Comparison of ENCODE assay signal across 30 mouse cellular contexts in the genomic region with DNA sequence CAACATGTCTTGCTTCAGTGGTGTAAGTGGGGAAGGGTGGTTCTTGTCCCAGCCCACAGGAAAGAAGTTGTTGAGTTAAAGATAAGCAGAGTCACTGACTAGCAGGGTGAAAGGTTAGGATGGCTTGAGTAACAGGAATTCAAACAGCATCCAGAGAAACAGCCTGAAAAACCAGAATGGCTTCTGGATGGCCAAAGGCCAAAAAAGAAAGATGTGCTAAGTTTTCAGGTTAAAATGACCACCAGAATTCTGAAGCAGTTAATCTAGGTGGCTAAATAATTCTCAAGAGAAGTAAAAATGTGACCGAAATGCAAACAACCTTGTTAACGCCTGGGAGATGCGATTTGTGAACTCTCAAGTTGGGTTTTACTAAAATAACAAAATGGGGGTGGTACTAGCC.
DNase-seq lines count a peak whose midpoint lies in the region; ATAC-seq and TF ChIP-seq lines count a peak whose summit lies in the region.
"Had no signal": no experiment of that assay in that cellular context is flagged by ENCODE, and none has a peak within 500 bp of the region (broad histone marks: within the 10 kb centered on the region; RNA-seq: fewer than 3 reads in every experiment).

No protein-coding gene starts in this region.

- H3K36me3 ChIP-seq in kidney, embryonic 15.5 days: no peaks in the 10 kb centered on the region
- no peaks in the 10 kb centered on the region for H3K36me3 ChIP-seq in kidney, postnatal 0 days (ENCODE audit: insufficient read depth, low read length)
- H3K36me3 ChIP-seq: embryonic facial prominence, embryonic 10.5 days; embryonic facial prominence, embryonic 15.5 days; forebrain, embryonic 12.5 days; hindbrain, embryonic 10.5 days; hindbrain, embryonic 15.5 days; liver, embryonic 12.5 days; midbrain, embryonic 12.5 days; neural tube, embryonic 13.5 days had no signal

- H3K27ac ChIP-seq in kidney, embryonic 15.5 days: no peak overlapping the region
- no peak overlapping the region for H3K27ac ChIP-seq in kidney, postnatal 0 days
- H3K27ac ChIP-seq: embryonic facial prominence, embryonic 10.5 days; embryonic facial prominence, embryonic 15.5 days; forebrain, embryonic 12.5 days; hindbrain, embryonic 10.5 days; hindbrain, embryonic 15.5 days; layer of hippocampus, adult 2 months; liver, embryonic 12.5 days; midbrain, embryonic 12.5 days; neural tube, embryonic 13.5 days had no signal

- no peaks in the 10 kb centered on the region for H3K9me3 ChIP-seq in kidney, embryonic 15.5 days (replicated peaks)
- H3K9me3 ChIP-seq in kidney, postnatal 0 days (replicated peaks; ENCODE audit: low read length): no peaks in the 10 kb centered on the region
- H3K9me3 ChIP-seq: embryonic facial prominence, embryonic 10.5 days; embryonic facial prominence, embryonic 15.5 days; forebrain, embryonic 12.5 days; hindbrain, embryonic 10.5 days; hindbrain, embryonic 15.5 days; liver, embryonic 12.5 days; midbrain, embryonic 12.5 days; neural tube, embryonic 13.5 days had no signal

- no peak overlapping the region for H3K4me3 ChIP-seq in kidney, embryonic 15.5 days (replicated peaks)
- no peak overlapping the region for H3K4me3 ChIP-seq in kidney, postnatal 0 days (replicated peaks; ENCODE audit: low read depth, low read length)
- H3K4me3 ChIP-seq: embryonic facial prominence, embryonic 10.5 days; embryonic facial prominence, embryonic 15.5 days; forebrain, embryonic 12.5 days; hindbrain, embryonic 10.5 days; hindbrain, embryonic 15.5 days; layer of hippocampus, adult 2 months; liver, embryonic 12.5 days; megakaryocyte, embryonic 14.5 days; midbrain, embryonic 12.5 days; neural tube, embryonic 13.5 days had no signal

- TF ChIP-seq CTCF in kidney, postnatal 0 days (IDR thresholded peaks at IDR 0.05; ENCODE audit: low read depth): no peak

- DNase-seq in kidney, adult 18-20 months: peak; percentile 10
- peak; percentile 9 for DNase-seq in lung, postnatal 36 days
- DNase-seq in lung, postnatal 14 days: no peak
- DNase-seq in kidney, postnatal 0 days (ENCODE audit: low spot score): peak; percentile 6
- peak; percentile 61 for DNase-seq in yolk sac, embryonic 10.5 days (ENCODE audit: low spot score)
- DNase-seq in left cerebral cortex, postnatal 10 days (ENCODE audit: extremely low spot score in 1 of 2, low spot score in 2 of 2): no peak
- DNase-seq in cerebellum, postnatal 36 days: no peak
- DNase-seq: adrenal gland, adult 2 months; adrenal gland, postnatal 36 days; cerebellum, adult 18-20 months; cerebellum, postnatal 10 days; forebrain, postnatal 0 days; heart, postnatal 14 days; left cerebral cortex, postnatal 4 days; liver, postnatal 0 days; lung, postnatal 4 days; right cerebral cortex, postnatal 4 days; thymus, postnatal 4 days had no signal

- intact Hi-C loops in left cerebral cortex, postnatal 10 days (cut with DNase I): no loop called here

- WGBS in kidney, embryonic 15.5 days: 85% methylated on average over 3 of the region's 3 CpGs
- 83% methylated on average over 3 of the region's 3 CpGs for WGBS in kidney, postnatal 0 days

- no peak overlapping the region for H3K4me2 ChIP-seq in kidney, embryonic 15.5 days
- no peak overlapping the region for H3K4me2 ChIP-seq in kidney, postnatal 0 days (ENCODE audit: low read length)
- H3K4me2 ChIP-seq: embryonic facial prominence, embryonic 15.5 days; forebrain, embryonic 12.5 days; hindbrain, embryonic 15.5 days; liver, embryonic 12.5 days; midbrain, embryonic 12.5 days; neural tube, embryonic 13.5 days had no signal

- no peak overlapping the region for H3K9ac ChIP-seq in kidney, embryonic 15.5 days
- H3K9ac ChIP-seq in kidney, postnatal 0 days (ENCODE audit: low read depth, low read length): no peak overlapping the region
- H3K9ac ChIP-seq: embryonic facial prominence, embryonic 15.5 days; forebrain, embryonic 12.5 days; forebrain, postnatal 0 days; hindbrain, embryonic 15.5 days; liver, embryonic 12.5 days; liver, postnatal 0 days; midbrain, embryonic 12.5 days; neural tube, embryonic 13.5 days had no signal

- ATAC-seq in kidney, embryonic 15.5 days (replicated peaks; ENCODE audit: low FRiP score): no peak
- ATAC-seq in kidney, postnatal 0 days (replicated peaks; ENCODE audit: low FRiP score, low read depth): no peak
- ATAC-seq: CD4-positive, CD25-positive, alpha-beta regulatory T cell, adult 4 months; forebrain, postnatal 0 days; liver, embryonic 12.5 days; liver, postnatal 0 days had no signal

- H3K4me1 ChIP-seq in kidney, embryonic 15.5 days: no peaks in the 10 kb centered on the region
- no peaks in the 10 kb centered on the region for H3K4me1 ChIP-seq in kidney, postnatal 0 days (replicated peaks; ENCODE audit: insufficient read depth, low read length)
- H3K4me1 ChIP-seq: embryonic facial prominence, embryonic 10.5 days; embryonic facial prominence, embryonic 15.5 days; forebrain, embryonic 12.5 days; hindbrain, embryonic 10.5 days; hindbrain, embryonic 15.5 days; liver, embryonic 12.5 days; megakaryocyte, embryonic 14.5 days; midbrain, embryonic 12.5 days had no signal

- H3K27me3 ChIP-seq in kidney, embryonic 15.5 days: no peaks in the 10 kb centered on the region
- no peaks in the 10 kb centered on the region for H3K27me3 ChIP-seq in kidney, postnatal 0 days (ENCODE audit: insufficient read depth, low read length)
- H3K27me3 ChIP-seq: embryonic facial prominence, embryonic 15.5 days; forebrain, embryonic 12.5 days; hindbrain, embryonic 15.5 days; liver, embryonic 12.5 days; megakaryocyte, embryonic 14.5 days; midbrain, embryonic 12.5 days; neural tube, embryonic 13.5 days had no signal

Comparison
In these comparisons a context has a peak if more than half of its experiments do, and no peak if none do; other contexts are left out.
1. DNase-seq: peak in kidney, adult 18-20 months (single experiment), lung, postnatal 36 days (single experiment), kidney, postnatal 0 days (single experiment) and yolk sac, embryonic 10.5 days (single experiment); none in lung, postnatal 14 days (single experiment), left cerebral cortex, postnatal 10 days (0 of 2) and cerebellum, postnatal 36 days (0 of 2).